Mouse (Mus musculus): ENCODE results near the gene Olfr1360. TPM values are rescaled to one million over a fixed set of nuclear protein-coding genes. Genes with fewer than 3 reads are reported as not detected.

Gene Olfr1360
- polyA plus RNA-seq, 1 experiment from 2014 or later, result not detected

Small RNA genes lying within 50 kb of the gene (microRNA-seq; reads per million reads assigned to microRNA genes)
- gene Gm44357 (not detected), gene Gm44367 (not detected)

Other genes with a start within 250 kb of the Olfr1360 start
- gene Pgbd1, start 236.3 kb downstream of the Olfr1360 start, polyA plus RNA-seq (2015; fragmentation: Nextera tagmentation; extraction: Ambion mirVana), result 3.5 and 3.7 TPM in 2 replicates
- 37.8 and 37.9 TPM in 2 replicates for gene Zscan26, start 223.7 kb downstream of the Olfr1360 start, polyA plus RNA-seq (2015; fragmentation: Nextera tagmentation; extraction: Ambion mirVana)
- gene Nkapl, start 208.9 kb downstream of the Olfr1360 start, polyA plus RNA-seq (2015; fragmentation: Nextera tagmentation; extraction: Ambion mirVana), result 2.9 and 3.1 TPM in 2 replicates
- gene Zkscan4, start 198.5 kb downstream of the Olfr1360 start, polyA plus RNA-seq (2015; fragmentation: Nextera tagmentation; extraction: Ambion mirVana), result 4.0 and 4.9 TPM in 2 replicates
- not detected in 2 replicates for gene Gm10065, start 198.0 kb downstream of the Olfr1360 start, polyA plus RNA-seq (2015; fragmentation: Nextera tagmentation; extraction: Ambion mirVana)
- gene AK157302, start 182.2 kb downstream of the Olfr1360 start, polyA plus RNA-seq (2015; fragmentation: Nextera tagmentation; extraction: Ambion mirVana), result 0.14 and 0.49 TPM in 2 replicates
- gene Gm11273, start 176.0 kb downstream of the Olfr1360 start, polyA plus RNA-seq (2015; fragmentation: Nextera tagmentation; extraction: Ambion mirVana), result 6.4 and 6.9 TPM in 2 replicates
- 7.0 and 8.2 TPM in 2 replicates for gene Zkscan8, start 146.3 kb downstream of the Olfr1360 start, polyA plus RNA-seq (2015; fragmentation: Nextera tagmentation; extraction: Ambion mirVana)
- 0.10 and 0.15 TPM in 2 replicates for gene Olfr1366, start 134.6 kb downstream of the Olfr1360 start, polyA plus RNA-seq (2015; fragmentation: Nextera tagmentation; extraction: Ambion mirVana)
- gene Olfr1535, start 117.5 kb downstream of the Olfr1360 start, polyA plus RNA-seq (2015; fragmentation: Nextera tagmentation; extraction: Ambion mirVana), result 0.05 TPM in 1 of 2 replicates, not detected in the other
- not detected in 2 replicates for gene Olfr1364, start 95.6 kb downstream of the Olfr1360 start, polyA plus RNA-seq (2015; fragmentation: Nextera tagmentation; extraction: Ambion mirVana)
- not detected in 2 replicates for gene Olfr1362, start 63.4 kb downstream of the Olfr1360 start, polyA plus RNA-seq (2015; fragmentation: Nextera tagmentation; extraction: Ambion mirVana)
- gene Olfr11, start 34.9 kb downstream of the Olfr1360 start, polyA plus RNA-seq (2015; fragmentation: Nextera tagmentation; extraction: Ambion mirVana), result not detected in 2 replicates
- not detected in 2 replicates for gene Olfr1361, start 14.0 kb downstream of the Olfr1360 start, polyA plus RNA-seq (2015; fragmentation: Nextera tagmentation; extraction: Ambion mirVana)
- not detected in 2 replicates for gene Olfr1359, start 20.7 kb upstream of the Olfr1360 start, polyA plus RNA-seq (2015; fragmentation: Nextera tagmentation; extraction: Ambion mirVana)
- 3.3 and 3.4 TPM in 2 replicates for gene Hist1h2bl, start 38.7 kb upstream of the Olfr1360 start, polyA plus RNA-seq (2015; fragmentation: Nextera tagmentation; extraction: Ambion mirVana)
- 34.6 and 46.9 TPM in 2 replicates for gene Hist1h2ai, start 39.0 kb upstream of the Olfr1360 start, polyA plus RNA-seq (2015; fragmentation: Nextera tagmentation; extraction: Ambion mirVana)
- 22.6 and 23.4 TPM in 2 replicates for gene Hist1h3h, start 40.3 kb upstream of the Olfr1360 start, polyA plus RNA-seq (2015; fragmentation: Nextera tagmentation; extraction: Ambion mirVana)
- 6.1 and 7.8 TPM in 2 replicates for gene Hist1h2bm, start 44.6 kb upstream of the Olfr1360 start, polyA plus RNA-seq (2015; fragmentation: Nextera tagmentation; extraction: Ambion mirVana)
- 1.2 and 1.3 TPM in 2 replicates for gene Hist1h4j, start 57.7 kb upstream of the Olfr1360 start, polyA plus RNA-seq (2015; fragmentation: Nextera tagmentation; extraction: Ambion mirVana)
- gene Hist1h4k, start 73.1 kb upstream of the Olfr1360 start, polyA plus RNA-seq (2015; fragmentation: Nextera tagmentation; extraction: Ambion mirVana), result 4.0 and 8.4 TPM in 2 replicates
- 39.8 and 57.2 TPM in 2 replicates for gene Hist1h2ak, start 76.4 kb upstream of the Olfr1360 start, polyA plus RNA-seq (2015; fragmentation: Nextera tagmentation; extraction: Ambion mirVana)
- 4.4 and 5.9 TPM in 2 replicates for gene Hist1h2bn, start 76.7 kb upstream of the Olfr1360 start, polyA plus RNA-seq (2015; fragmentation: Nextera tagmentation; extraction: Ambion mirVana)
- 25.1 TPM in 2 replicates for gene Hist1h1b, start 103.2 kb upstream of the Olfr1360 start, polyA plus RNA-seq (2015; fragmentation: Nextera tagmentation; extraction: Ambion mirVana)
- 133 and 146 TPM in 2 replicates for gene Hist1h3i, start 106.0 kb upstream of the Olfr1360 start, polyA plus RNA-seq (2015; fragmentation: Nextera tagmentation; extraction: Ambion mirVana)
- 6.8 and 17.0 TPM in 2 replicates for gene Hist1h2an, start 109.8 kb upstream of the Olfr1360 start, polyA plus RNA-seq (2015; fragmentation: Nextera tagmentation; extraction: Ambion mirVana)
- gene Hist1h2bp, start 110.1 kb upstream of the Olfr1360 start, polyA plus RNA-seq (2015; fragmentation: Nextera tagmentation; extraction: Ambion mirVana), result 3.3 TPM in 2 replicates
- gene Hist1h2bq, start 132.8 kb upstream of the Olfr1360 start, polyA plus RNA-seq (2015; fragmentation: Nextera tagmentation; extraction: Ambion mirVana), result 33.2 and 35.5 TPM in 2 replicates
- not detected in 2 replicates for gene Hist1h2ao, start 133.1 kb upstream of the Olfr1360 start, polyA plus RNA-seq (2015; fragmentation: Nextera tagmentation; extraction: Ambion mirVana)
- gene Hist1h4m, start 134.3 kb upstream of the Olfr1360 start, polyA plus RNA-seq (2015; fragmentation: Nextera tagmentation; extraction: Ambion mirVana), result not detected in 2 replicates
- 20.5 and 21.8 TPM in 2 replicates for gene Hist1h4n, start 154.8 kb upstream of the Olfr1360 start, polyA plus RNA-seq (2015; fragmentation: Nextera tagmentation; extraction: Ambion mirVana)
- 3,649 and 3,737 TPM in 2 replicates for gene Hist1h2ap, start 156.1 kb upstream of the Olfr1360 start, polyA plus RNA-seq (2015; fragmentation: Nextera tagmentation; extraction: Ambion mirVana)
- gene Hist1h2br, start 156.3 kb upstream of the Olfr1360 start, polyA plus RNA-seq (2015; fragmentation: Nextera tagmentation; extraction: Ambion mirVana), result 34.8 and 36.3 TPM in 2 replicates

Measured in limb, embryonic 13.5 days (tissue).